Mouse (Mus musculus): Measurements from ENCODE around the gene Dsp. TPM values are rescaled to one million over a fixed set of nuclear protein-coding genes. Genes with fewer than 3 reads are reported as not detected.

Gene Dsp
- total and polyA plus RNA-seq, 2 experiments from 2014 or later, result 46.0 to 160 TPM

DNA sequence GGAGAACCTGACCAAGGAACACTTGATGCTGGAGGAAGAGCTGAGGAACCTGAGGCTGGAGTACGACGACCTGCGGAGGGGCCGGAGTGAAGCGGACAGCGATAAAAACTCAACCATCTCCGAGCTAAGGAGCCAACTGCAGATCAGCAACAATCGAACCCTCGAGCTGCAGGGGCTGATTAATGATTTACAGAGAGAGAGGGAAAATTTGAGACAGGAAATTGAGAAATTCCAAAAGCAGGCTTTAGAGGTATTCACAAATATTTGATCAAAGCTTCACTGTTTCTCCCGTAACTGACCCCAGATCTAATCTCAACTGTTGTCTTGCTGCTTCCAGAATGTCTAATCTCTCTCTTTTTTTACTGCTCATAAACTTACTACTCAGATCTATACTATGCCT is 42.3 kb downstream of the Dsp start:
- Histone ChIP-seq H3K27me3 (ENCODE audit: control insufficient read depth, insufficient read depth, low read length) (no peaks in the 10 kb centered on the region), H3K4me2 (ENCODE audit: low read depth, low read length) (no peak overlapping the region), H3K27ac (ENCODE audit: low read depth) (no peak overlapping the region), H3K9me3 (replicated peaks; ENCODE audit: control insufficient read depth, low read length) (0 out of 2 replicates have a peak, but pooled peaks cover 6% of the 10 kb centered on the region), H3K4me1 (ENCODE audit: control insufficient read depth, insufficient read depth) (no peaks in the 10 kb centered on the region), H3K4me3 (ENCODE audit: low read depth, low read length) (no peak overlapping the region), H3K9ac (replicated peaks; ENCODE audit: low read depth, low read length) (no peak overlapping the region), H3K36me3 (replicated peaks; ENCODE audit: control insufficient read depth, insufficient read depth, low read length) (peaks cover 92% of the 10 kb centered on the region)
- 90% methylated on average over 10 of the region's 10 CpGs for WGBS
- no peak for ATAC-seq (ENCODE audit: insufficient read depth, low read depth)
- no peak for TF ChIP-seq EP300 (IDR thresholded peaks at IDR 0.05; ENCODE audit: low read depth)
- DNase-seq (ENCODE audit: low spot score), result no peak

DNA sequence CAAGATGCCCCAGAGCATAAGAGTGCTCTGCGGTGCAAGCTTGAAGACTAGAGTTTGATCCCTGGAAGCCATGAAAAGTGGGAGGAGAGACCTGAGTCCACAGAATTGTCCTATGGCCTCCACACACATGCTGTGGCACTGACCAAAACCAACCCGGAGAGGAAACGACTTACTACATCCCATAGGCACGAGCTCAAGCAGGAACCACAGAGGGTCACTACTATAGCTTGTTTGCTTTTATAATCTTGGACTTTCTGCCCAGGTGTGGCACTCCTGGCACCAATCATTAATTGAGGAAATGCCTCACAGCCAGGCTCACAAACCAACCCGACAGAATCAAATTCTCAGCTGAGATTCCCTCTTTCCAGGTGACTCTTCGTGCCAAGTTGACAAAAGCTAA is 50.3 kb downstream of the Dsp start:
- Histone ChIP-seq H3K9me3 (replicated peaks; ENCODE audit: control insufficient read depth, low read length) (no peaks in the 10 kb centered on the region), H3K36me3 (replicated peaks; ENCODE audit: control insufficient read depth, insufficient read depth, low read length) (peaks cover 22% of the 10 kb centered on the region), H3K4me3 (ENCODE audit: low read depth, low read length) (no peak overlapping the region), H3K27me3 (ENCODE audit: control insufficient read depth, insufficient read depth, low read length) (no peaks in the 10 kb centered on the region), H3K27ac (ENCODE audit: low read depth) (no peak overlapping the region), H3K9ac (replicated peaks; ENCODE audit: low read depth, low read length) (no peak overlapping the region), H3K4me2 (ENCODE audit: low read depth, low read length) (no peak overlapping the region), H3K4me1 (ENCODE audit: control insufficient read depth, insufficient read depth) (peaks cover 15% of the 10 kb centered on the region)
- DNase-seq (ENCODE audit: low spot score) (no peak), ATAC-seq (ENCODE audit: insufficient read depth, low read depth) (no peak)
- no peak for TF ChIP-seq EP300 (IDR thresholded peaks at IDR 0.05; ENCODE audit: low read depth)
- no peak for TF ChIP-seq CTCF (IDR thresholded peaks at IDR 0.05; ENCODE audit: low read depth)
- 67% methylated on average over 6 of the region's 6 CpGs for whole genome bisulfite sequencing

DNA sequence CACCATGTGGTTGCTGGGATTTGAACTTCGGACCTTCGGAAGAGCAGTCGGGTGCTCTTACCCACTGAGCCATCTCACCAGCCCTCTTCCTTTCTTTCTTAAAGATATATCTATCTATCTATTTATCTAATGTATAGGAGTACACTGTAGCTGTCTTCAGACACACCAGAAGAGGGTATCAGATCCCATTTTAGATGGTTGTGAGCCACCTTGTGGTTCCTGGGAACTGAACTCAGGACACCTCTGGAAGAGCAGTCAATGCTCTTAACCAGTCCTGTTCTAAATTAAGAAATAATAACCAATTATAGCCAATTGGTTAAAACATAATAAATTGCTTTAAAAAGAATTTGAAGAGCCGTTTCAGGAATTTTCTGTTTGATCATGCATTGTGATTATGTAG is 53.1 kb downstream of the Dsp start:
- TF ChIP-seq CTCF (IDR thresholded peaks at IDR 0.05; ENCODE audit: low read depth) (no peak), EP300 (IDR thresholded peaks at IDR 0.05; ENCODE audit: low read depth) (no peak)
- ATAC-seq (ENCODE audit: insufficient read depth, low read depth), result no peak
- Histone ChIP-seq H3K9me3 (replicated peaks; ENCODE audit: control insufficient read depth, low read length) (no peaks in the 10 kb centered on the region), H3K36me3 (replicated peaks; ENCODE audit: control insufficient read depth, insufficient read depth, low read length) (0 out of 2 replicates have a peak, but pooled peaks cover 4% of the 10 kb centered on the region), H3K4me3 (ENCODE audit: low read depth, low read length) (peak overlapping the region; percentile 69), H3K9ac (replicated peaks; ENCODE audit: low read depth, low read length) (no peak overlapping the region), H3K27me3 (ENCODE audit: control insufficient read depth, insufficient read depth, low read length) (no peaks in the 10 kb centered on the region), H3K4me2 (ENCODE audit: low read depth, low read length) (peak overlapping the region; percentile 77), H3K4me1 (ENCODE audit: control insufficient read depth, insufficient read depth) (peaks cover 16% of the 10 kb centered on the region), H3K27ac (ENCODE audit: low read depth) (no peak overlapping the region)
- no peak for DNase-seq (ENCODE audit: low spot score)
- WGBS, result 52% methylated on average over 4 of the region's 4 CpGs

DNA sequence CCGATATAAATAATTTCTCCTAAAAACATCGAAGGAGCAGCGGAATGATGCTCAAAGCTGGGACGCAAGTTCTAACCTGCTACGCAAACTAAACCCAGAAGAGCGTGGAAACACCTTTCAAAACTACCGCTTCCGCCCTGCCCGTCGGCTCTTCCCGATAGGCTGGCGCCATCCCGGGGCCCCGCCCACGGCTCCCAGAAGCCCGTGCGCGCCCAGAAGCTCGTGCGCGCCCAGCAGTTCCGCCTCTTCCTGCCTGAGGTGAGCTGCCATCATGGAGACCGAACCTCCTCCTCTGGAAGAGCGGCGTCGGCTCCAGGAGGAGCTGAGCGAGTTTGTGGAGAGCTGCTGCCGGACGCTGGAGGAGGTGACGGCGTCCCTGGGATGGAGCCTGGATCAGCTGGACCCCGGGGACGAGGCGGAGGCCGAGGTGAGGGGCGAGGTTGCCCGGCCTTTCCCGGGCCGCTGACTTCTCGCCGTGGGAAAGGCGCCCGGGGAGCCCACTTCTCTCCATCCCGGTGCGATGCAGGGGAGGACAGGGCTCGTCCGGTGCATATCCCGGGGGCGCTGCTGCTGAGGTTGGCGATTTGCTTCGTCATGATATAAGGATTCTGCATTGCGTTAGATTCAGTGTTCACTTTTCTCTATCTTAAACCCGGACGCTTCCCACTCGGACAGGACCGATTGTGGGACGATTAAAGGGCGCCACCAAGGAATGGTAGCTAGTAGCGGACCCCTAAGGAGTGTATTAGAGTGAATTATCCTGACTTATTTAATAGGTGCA is 53.8 kb downstream of the Dsp start, which contains the start of gene Snrnp48:
Gene Snrnp48, plus strand, starts transcription at position 237 of the 781 bp plus-strand sequence.
- H3K9me3 ChIP-seq (replicated peaks; ENCODE audit: control insufficient read depth, low read length), result no peaks in the 10 kb centered on the region
- DNase-seq (ENCODE audit: low spot score), result peak; percentile 94
- H3K4me3 ChIP-seq (ENCODE audit: low read depth, low read length), result peak within 1 kb of the TSS; percentile 69
- no peaks in the 10 kb centered on the region for H3K27me3 ChIP-seq (ENCODE audit: control insufficient read depth, insufficient read depth, low read length)
- peaks cover 16% of the 10 kb centered on the region for H3K4me1 ChIP-seq (ENCODE audit: control insufficient read depth, insufficient read depth)
- peak; percentile 98 for ATAC-seq (ENCODE audit: insufficient read depth, low read depth)
- H3K4me2 ChIP-seq (ENCODE audit: low read depth, low read length), result peak within 1 kb of the TSS; percentile 77
- H3K36me3 ChIP-seq (replicated peaks; ENCODE audit: control insufficient read depth, insufficient read depth, low read length), result peaks cover 4% of the 10 kb centered on the region; the same call in 1 of the 2 replicates
- peak within 1 kb of the TSS; percentile 68 for H3K27ac ChIP-seq (ENCODE audit: low read depth)
- TF ChIP-seq EP300 (IDR thresholded peaks at IDR 0.05; ENCODE audit: low read depth), result no peak
- TF ChIP-seq CTCF (IDR thresholded peaks at IDR 0.05; ENCODE audit: low read depth), result no peak
- WGBS, result under 1% methylated on average over 59 of the region's 59 CpGs
- H3K9ac ChIP-seq (replicated peaks; ENCODE audit: low read depth, low read length), result peak within 1 kb of the TSS; percentile 70

DNA sequence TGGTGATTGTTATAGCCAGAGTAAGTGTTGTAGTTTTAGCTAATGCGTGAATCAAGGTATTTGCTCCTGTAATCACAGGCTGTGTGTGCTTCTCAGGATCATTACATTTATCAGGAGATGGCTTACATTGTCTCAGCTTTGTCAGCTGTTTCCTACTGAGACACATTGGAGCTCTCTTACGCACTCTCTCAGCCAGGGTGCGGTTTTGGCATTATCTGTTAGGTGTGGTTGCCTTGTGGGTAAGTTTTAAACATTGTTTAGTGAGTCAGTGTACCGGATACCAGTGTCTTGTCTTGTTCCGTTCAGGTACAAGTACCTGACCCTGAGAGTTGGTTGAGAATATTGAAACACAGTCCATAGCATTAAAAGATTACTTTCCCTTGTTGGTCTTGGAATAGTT is 60.0 kb downstream of the Dsp start:
- DNase-seq (ENCODE audit: low spot score) (no peak), ATAC-seq (ENCODE audit: insufficient read depth, low read depth) (no peak)
- no peak overlapping the region for H3K4me3 ChIP-seq (ENCODE audit: low read depth, low read length)
- TF ChIP-seq EP300 (IDR thresholded peaks at IDR 0.05; ENCODE audit: low read depth), result no peak
- TF ChIP-seq CTCF (IDR thresholded peaks at IDR 0.05; ENCODE audit: low read depth), result no peak
- H3K27ac ChIP-seq (ENCODE audit: low read depth), result no peak overlapping the region
- no peak overlapping the region for H3K9ac ChIP-seq (replicated peaks; ENCODE audit: low read depth, low read length)
- H3K9me3 ChIP-seq (replicated peaks; ENCODE audit: control insufficient read depth, low read length), result no peaks in the 10 kb centered on the region
- H3K4me1 ChIP-seq (ENCODE audit: control insufficient read depth, insufficient read depth), result peaks cover 4% of the 10 kb centered on the region
- H3K4me2 ChIP-seq (ENCODE audit: low read depth, low read length), result no peak overlapping the region
- peaks cover 47% of the 10 kb centered on the region for H3K36me3 ChIP-seq (replicated peaks; ENCODE audit: control insufficient read depth, insufficient read depth, low read length)
- H3K27me3 ChIP-seq (ENCODE audit: control insufficient read depth, insufficient read depth, low read length), result no peaks in the 10 kb centered on the region
- WGBS, result 88% methylated on average over 5 of the region's 5 CpGs
